In genomic region chr6:118080711-118081110, GRCm38 (mm10) we compare ENCODE assay signal across 17 mouse cellular contexts.
"Had no signal": no experiment of that assay in that cellular context is flagged by ENCODE, and none has a peak within 500 bp of the region (broad histone marks: within the 10 kb centered on the region; RNA-seq: fewer than 3 reads in every experiment).

No protein-coding gene starts in this region.

- H3K36me3 ChIP-seq: limb, embryonic 12.5 days; limb, embryonic 15.5 days; midbrain, embryonic 13.5 days had no signal

- DNase-seq: kidney, adult 2 months; kidney, postnatal 25 days; layer of hippocampus, adult 9-11 months; liver, postnatal 0 days; lung, embryonic 14.5 days; thymus, adult 2 months; thymus, postnatal 14 days; thymus, postnatal 4 days had no signal

- H3K4me3 ChIP-seq: layer of hippocampus, adult 2 months; limb, embryonic 12.5 days; limb, embryonic 15.5 days; midbrain, embryonic 13.5 days had no signal

- H3K4me2 ChIP-seq: limb, embryonic 12.5 days; limb, embryonic 15.5 days; liver, embryonic 11.5 days; lung, embryonic 14.5 days; midbrain, embryonic 13.5 days had no signal

- H3K4me1 ChIP-seq: limb, embryonic 12.5 days; limb, embryonic 15.5 days had no signal

- ATAC-seq: liver, postnatal 0 days; lung, postnatal 0 days had no signal

- H3K27ac ChIP-seq: kidney, postnatal 0 days; layer of hippocampus, adult 2 months; limb, embryonic 12.5 days; limb, embryonic 15.5 days; liver, embryonic 14.5 days; macrophage; midbrain, embryonic 13.5 days had no signal

- H3K27me3 ChIP-seq: limb, embryonic 15.5 days; midbrain, embryonic 13.5 days had no signal

- H3K9ac ChIP-seq: limb, embryonic 12.5 days; limb, embryonic 15.5 days; liver, embryonic 14.5 days; liver, postnatal 0 days; lung, embryonic 14.5 days; midbrain, embryonic 13.5 days had no signal

- H3K9me3 ChIP-seq: limb, embryonic 12.5 days; limb, embryonic 15.5 days; midbrain, embryonic 13.5 days had no signal
